Mouse (Mus musculus) thymus, adult 2 months (tissue): ENCODE measurements at regions not wholly inside any gene's neighbourhood (a gene's known extent, or its start where the extent isn't known, plus 50 kb on each side); places are given as distances from the start of the nearest gene placed in this dataset.

Experiments used
- CTCF ChIP-seq: fragments of 200-500 bp; IDR thresholded peaks from 2 replicates; pipeline ENCODE4 v1.5.1; 2012; ENCODE audit warnings: mild to moderate bottlenecking, control low read depth, low read length, moderate library complexity, borderline replicate concordance; ENCODE audit not compliant: control insufficient read depth, poor library complexity, insufficient read depth; ENCODE audit errors: extremely low read depth
- POLR2A ChIP-seq: fragments of 200-500 bp; IDR thresholded peaks from 2 replicates; pipeline ENCODE4 v1.6.1; 2012; ENCODE audit warnings: mild to moderate bottlenecking, low read length, control low read depth, moderate library complexity; ENCODE audit not compliant: control insufficient read depth, poor library complexity, insufficient read depth; ENCODE audit errors: extremely low read depth

DNA sequence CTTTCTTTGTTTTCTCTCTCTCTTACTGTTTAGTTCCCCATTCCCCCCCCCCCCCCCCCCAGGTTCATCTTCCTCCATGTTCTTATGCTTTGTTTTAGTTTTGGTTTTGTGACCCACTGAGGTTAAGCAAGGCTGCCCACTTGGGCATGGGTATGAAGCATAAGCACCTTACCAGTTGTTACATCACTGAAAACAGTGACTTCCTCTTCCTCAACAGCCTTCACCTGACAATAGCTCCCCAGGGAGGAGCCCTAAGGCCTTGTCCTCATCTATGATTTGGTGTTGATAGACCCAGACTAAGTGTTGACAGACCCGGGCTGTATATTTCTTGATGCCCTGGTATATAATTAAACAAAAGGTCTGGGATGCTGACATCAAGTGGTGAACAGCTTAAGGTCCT, 82.3 kb downstream of the Car2 start:
- no peak for TF ChIP-seq CTCF
- TF ChIP-seq POLR2A = no peak
